Comparison of ENCODE assay signal across 15 mouse cellular contexts in genomic region chr1:186241112-186241511, GRCm38 (mm10).
DNase-seq lines count a peak whose midpoint lies in the region; ATAC-seq and TF ChIP-seq lines count a peak whose summit lies in the region.
"Had no signal": no experiment of that assay in that cellular context is flagged by ENCODE, and none has a peak within 500 bp of the region (broad histone marks: within the 10 kb centered on the region; RNA-seq: fewer than 3 reads in every experiment).

No protein-coding gene starts in this region.

- ATAC-seq in heart, embryonic 12.5 days (ENCODE audit: insufficient number of reproducible peaks, low FRiP score), result no peak
- ATAC-seq in liver, embryonic 14.5 days (ENCODE audit: insufficient read depth), result no peak
- no peak for ATAC-seq in liver, embryonic 12.5 days
- ATAC-seq in midbrain, embryonic 15.5 days (replicated peaks), result no peak
- ATAC-seq: forebrain, embryonic 13.5 days had no signal

- no peak overlapping the region for H3K27ac ChIP-seq in heart, adult 2 months
- no peak overlapping the region for H3K27ac ChIP-seq in heart, embryonic 12.5 days (ENCODE audit: poor library complexity, severe bottlenecking)
- no peak overlapping the region for H3K27ac ChIP-seq in liver, embryonic 14.5 days
- no peak overlapping the region for H3K27ac ChIP-seq in liver, embryonic 12.5 days
- no peak overlapping the region for H3K27ac ChIP-seq in midbrain, embryonic 15.5 days
- H3K27ac ChIP-seq: embryonic facial prominence, embryonic 12.5 days; forebrain, embryonic 13.5 days; heart, embryonic 10.5 days; hindbrain, embryonic 14.5 days; stomach, embryonic 15.5 days had no signal

- intact Hi-C loops in heart, adult 2 months (cut with DNase I), result loop anchor here (2.0 to 5.0 kb wide), 2 partner anchors 141 to 472 kb away; no protein-coding TSS in a partner anchor
- intact Hi-C loops in left cerebral cortex, postnatal 4 days (cut with DNase I), result no loop called here

- H3K27me3 ChIP-seq in heart, adult 2 months (ENCODE audit: control insufficient read depth, insufficient read depth, low read length), result no peaks in the 10 kb centered on the region
- no peaks in the 10 kb centered on the region for H3K27me3 ChIP-seq in heart, embryonic 12.5 days (replicated peaks)
- H3K27me3 ChIP-seq in liver, embryonic 14.5 days (ENCODE audit: control insufficient read depth, insufficient read depth, low read length), result no peaks in the 10 kb centered on the region
- H3K27me3 ChIP-seq in liver, embryonic 12.5 days (replicated peaks), result no peaks in the 10 kb centered on the region
- no peaks in the 10 kb centered on the region for H3K27me3 ChIP-seq in midbrain, embryonic 15.5 days (replicated peaks)
- H3K27me3 ChIP-seq: embryonic facial prominence, embryonic 12.5 days; forebrain, embryonic 13.5 days; stomach, embryonic 15.5 days had no signal

- no peak for TF ChIP-seq EP300 in heart, adult 2 months (IDR thresholded peaks at IDR 0.05; ENCODE audit: insufficient read depth, low read depth, low read length)
- no peak for TF ChIP-seq EP300 in liver, embryonic 14.5 days (IDR thresholded peaks at IDR 0.05; ENCODE audit: low read depth)

- no peaks in the 10 kb centered on the region for H3K36me3 ChIP-seq in heart, adult 2 months (ENCODE audit: control insufficient read depth, insufficient read depth, low read length)
- H3K36me3 ChIP-seq in heart, embryonic 12.5 days, result no peaks in the 10 kb centered on the region
- H3K36me3 ChIP-seq in liver, embryonic 14.5 days (replicated peaks; ENCODE audit: control insufficient read depth, insufficient read depth, low read depth), result no peaks in the 10 kb centered on the region
- H3K36me3 ChIP-seq in liver, embryonic 12.5 days, result no peaks in the 10 kb centered on the region
- H3K36me3 ChIP-seq in midbrain, embryonic 15.5 days (replicated peaks), result no peaks in the 10 kb centered on the region
- H3K36me3 ChIP-seq: embryonic facial prominence, embryonic 12.5 days; G1E; heart, embryonic 10.5 days; stomach, embryonic 15.5 days had no signal

- no peaks in the 10 kb centered on the region for H3K4me1 ChIP-seq in heart, adult 2 months (ENCODE audit: control insufficient read depth, insufficient read depth, low read length)
- no peaks in the 10 kb centered on the region for H3K4me1 ChIP-seq in heart, embryonic 12.5 days (replicated peaks)
- H3K4me1 ChIP-seq in liver, embryonic 14.5 days (replicated peaks; ENCODE audit: control insufficient read depth in 2 of 2, insufficient read depth in 2 of 2, low read length in 1 of 2), result no peaks in the 10 kb centered on the region
- no peaks in the 10 kb centered on the region for H3K4me1 ChIP-seq in liver, embryonic 12.5 days
- H3K4me1 ChIP-seq in midbrain, embryonic 15.5 days, result no peaks in the 10 kb centered on the region
- H3K4me1 ChIP-seq: forebrain, embryonic 13.5 days; heart, embryonic 10.5 days; stomach, embryonic 15.5 days had no signal

- peak in 1 of 2 experiments; percentile 46 for DNase-seq in heart, adult 2 months
- no peak for DNase-seq in liver, embryonic 14.5 days (ENCODE audit: low read depth in 3 of 3, low spot score in 3 of 3)
- peak; percentile 35 for DNase-seq in ZHBTc4 (ENCODE audit: low read depth, low spot score)
- peak; percentile 55 for DNase-seq in lung, postnatal 14 days
- no peak for DNase-seq in left cerebral cortex, postnatal 4 days
- DNase-seq: cerebellum, adult 9-10 months had no signal

- no peaks in the 10 kb centered on the region for H3K9me3 ChIP-seq in heart, embryonic 12.5 days (replicated peaks)
- H3K9me3 ChIP-seq in liver, embryonic 14.5 days (ENCODE audit: control insufficient read depth, low read length), result no peaks in the 10 kb centered on the region
- H3K9me3 ChIP-seq in liver, embryonic 12.5 days (replicated peaks), result no peaks in the 10 kb centered on the region
- no peaks in the 10 kb centered on the region for H3K9me3 ChIP-seq in midbrain, embryonic 15.5 days
- H3K9me3 ChIP-seq: embryonic facial prominence, embryonic 12.5 days; forebrain, embryonic 13.5 days; heart, embryonic 10.5 days; stomach, embryonic 15.5 days had no signal

- no peak overlapping the region for H3K9ac ChIP-seq in heart, adult 2 months (ENCODE audit: low read depth, low read length)
- H3K9ac ChIP-seq in heart, embryonic 12.5 days, result no peak overlapping the region
- no peak overlapping the region for H3K9ac ChIP-seq in liver, embryonic 14.5 days (replicated peaks)
- H3K9ac ChIP-seq in liver, embryonic 12.5 days, result no peak overlapping the region
- H3K9ac ChIP-seq in midbrain, embryonic 15.5 days, result no peak overlapping the region
- H3K9ac ChIP-seq: embryonic facial prominence, embryonic 12.5 days; forebrain, embryonic 13.5 days; hindbrain, embryonic 14.5 days; stomach, embryonic 15.5 days had no signal

- 91% methylated on average over 2 of the region's 2 CpGs for WGBS in heart, adult 2 months
- WGBS in heart, embryonic 12.5 days, result 87% methylated on average over 2 of the region's 2 CpGs
- WGBS in liver, embryonic 14.5 days (ENCODE audit: insufficient replicate concordance), result 65% methylated on average over 2 of the region's 2 CpGs
- 86% methylated on average over 2 of the region's 2 CpGs for WGBS in liver, embryonic 12.5 days (ENCODE audit: insufficient replicate concordance)
- 98% methylated on average over 2 of the region's 2 CpGs for WGBS in midbrain, embryonic 15.5 days

- peak; percentile 70 for TF ChIP-seq CTCF in heart, adult 2 months (IDR thresholded peaks at IDR 0.05)
- TF ChIP-seq CTCF in liver, embryonic 14.5 days (IDR thresholded peaks at IDR 0.05; ENCODE audit: low read depth), result peak; percentile 24

- no peak for TF ChIP-seq POLR2A in heart, adult 2 months (IDR thresholded peaks at IDR 0.05; ENCODE audit: insufficient read depth, low read depth, low read length)

- no peak overlapping the region for H3K4me3 ChIP-seq in heart, adult 2 months
- no peak overlapping the region for H3K4me3 ChIP-seq in heart, embryonic 12.5 days
- no peak overlapping the region for H3K4me3 ChIP-seq in liver, embryonic 14.5 days (ENCODE audit: insufficient read depth in 1 of 2, low read depth in 2 of 2, low read length in 2 of 2)
- H3K4me3 ChIP-seq in liver, embryonic 12.5 days, result no peak overlapping the region
- H3K4me3 ChIP-seq in midbrain, embryonic 15.5 days, result no peak overlapping the region
- H3K4me3 ChIP-seq: embryonic facial prominence, embryonic 12.5 days; forebrain, embryonic 13.5 days; heart, embryonic 10.5 days; stomach, embryonic 15.5 days had no signal

- no peak overlapping the region for H3K4me2 ChIP-seq in heart, embryonic 12.5 days
- no peak overlapping the region for H3K4me2 ChIP-seq in liver, embryonic 14.5 days (ENCODE audit: low read depth)
- H3K4me2 ChIP-seq in liver, embryonic 12.5 days, result no peak overlapping the region
- H3K4me2 ChIP-seq in midbrain, embryonic 15.5 days, result no peak overlapping the region
- H3K4me2 ChIP-seq: embryonic facial prominence, embryonic 12.5 days; forebrain, embryonic 13.5 days; hindbrain, embryonic 14.5 days; stomach, embryonic 15.5 days had no signal

- no peaks in the 10 kb centered on the region for H3K79me2 ChIP-seq in heart, adult 2 months (replicated peaks; ENCODE audit: control insufficient read depth, insufficient read depth, low read length)

Comparison
In these comparisons a context has a peak if more than half of its experiments do, and no peak if none do; other contexts are left out.
1. DNase-seq: peak in ZHBTc4 (single experiment) and lung, postnatal 14 days (single experiment); none in liver, embryonic 14.5 days (0 of 3) and left cerebral cortex, postnatal 4 days (single experiment).